In the genomic region with DNA sequence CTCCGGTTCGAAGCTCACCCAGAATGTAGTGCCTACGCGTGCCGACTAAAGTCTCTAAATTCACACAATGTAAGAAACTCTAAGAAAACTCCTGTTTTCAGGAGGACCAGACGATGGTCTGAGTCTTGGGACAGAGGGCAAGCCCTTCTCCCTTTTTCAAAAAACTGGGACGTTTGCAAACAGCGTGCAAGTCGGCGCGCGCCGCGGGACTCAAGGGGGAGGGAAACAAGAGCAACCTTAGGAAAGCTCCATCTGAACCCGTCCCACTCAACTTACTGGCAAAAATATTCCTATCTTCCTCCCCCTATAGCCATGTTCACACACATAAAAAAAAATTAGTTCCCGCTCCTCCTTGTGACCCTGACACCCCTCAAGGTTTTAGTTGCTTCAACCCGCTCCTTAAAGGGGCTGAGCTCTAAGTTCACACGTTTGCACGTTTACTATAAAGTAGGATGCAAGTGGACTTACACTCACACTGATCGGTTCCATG, we compare ENCODE assay signal across 8 mouse cellular contexts. TPM values are rescaled to one million over a fixed set of nuclear protein-coding genes. Genes with fewer than 3 reads are reported as not detected.
DNase-seq lines count a peak whose midpoint lies in the region; ATAC-seq and TF ChIP-seq lines count a peak whose summit lies in the region.

No protein-coding gene starts in this region.

- under 1% methylated on average over 20 of the region's 20 CpGs for WGBS in intestine, embryonic 15.5 days
- WGBS in midbrain, embryonic 10.5 days = under 1% methylated on average over 20 of the region's 20 CpGs

- H3K4me2 ChIP-seq in intestine, embryonic 15.5 days (replicated peaks) = peak overlapping the region; percentile 92

- peak; percentile 13 for ATAC-seq in intestine, embryonic 15.5 days

- intact Hi-C loops in gastrocnemius, adult 2 months (cut with DNase I) = loop anchor here (2.0 to 10.0 kb wide), 2 partner anchors 217 to 231 kb away; no protein-coding TSS in a partner anchor

- TF ChIP-seq CTCF in gastrocnemius, adult 2 months (IDR thresholded peaks at IDR 0.05) = no peak
- TF ChIP-seq CTCF in ES-Bruce4 (IDR thresholded peaks at IDR 0.05; ENCODE audit: low read depth, low read length) = no peak

- no peaks in the 10 kb centered on the region for H3K36me3 ChIP-seq in ES-Bruce4 (ENCODE audit: control insufficient read depth, insufficient read depth, low read length, poor library complexity, severe bottlenecking)
- no peaks in the 10 kb centered on the region for H3K36me3 ChIP-seq in erythroblast, embryonic 14.5 days (ENCODE audit: control insufficient read depth)
- no peaks in the 10 kb centered on the region for H3K36me3 ChIP-seq in intestine, embryonic 15.5 days
- H3K36me3 ChIP-seq in midbrain, embryonic 10.5 days = peaks cover 25% of the 10 kb centered on the region

- no peak for TF ChIP-seq POLR2A in ES-Bruce4 (IDR thresholded peaks at IDR 0.05; ENCODE audit: insufficient read depth, low read length)

- peaks cover 13% of the 10 kb centered on the region for H3K27me3 ChIP-seq in ES-Bruce4 (ENCODE audit: control insufficient read depth, insufficient read depth, low read length, poor library complexity, severe bottlenecking)
- H3K27me3 ChIP-seq in erythroblast, embryonic 14.5 days (ENCODE audit: control insufficient read depth) = peaks cover 67% of the 10 kb centered on the region
- peaks cover 4% of the 10 kb centered on the region; the same call in 1 of the 2 replicates for H3K27me3 ChIP-seq in intestine, embryonic 15.5 days (replicated peaks)
- H3K27me3 ChIP-seq in midbrain, embryonic 10.5 days (ENCODE audit: low read depth, poor library complexity, severe bottlenecking) = peaks cover 8% of the 10 kb centered on the region; the same call in 1 of the 2 replicates

- TF ChIP-seq EP300 in ES-Bruce4 (IDR thresholded peaks at IDR 0.05; ENCODE audit: insufficient read depth, low read depth, low read length) = no peak

- DNase-seq in gastrocnemius, adult 2 months = peak; percentile 31
- no peak for DNase-seq in gastrocnemius, adult 8-10 months (ENCODE audit: low spot score in 2 of 2)
- peak; percentile 64 for DNase-seq in midbrain, embryonic 10.5 days (ENCODE audit: low spot score)
- peak; percentile 63 to 64 for DNase-seq in thymus, postnatal 36 days
- DNase-seq in natural killer cell, adult 2 months (ENCODE audit: low spot score in 2 of 2) = no peak

- H3K27ac ChIP-seq in gastrocnemius, adult 2 months = peak overlapping the region; percentile 74
- no peak overlapping the region for H3K27ac ChIP-seq in ES-Bruce4 (ENCODE audit: insufficient read depth, low read length)
- no peak overlapping the region for H3K27ac ChIP-seq in intestine, embryonic 15.5 days
- peak overlapping the region; percentile 98 for H3K27ac ChIP-seq in midbrain, embryonic 10.5 days (replicated peaks)

- no peaks in the 10 kb centered on the region for H3K9me3 ChIP-seq in ES-Bruce4 (replicated peaks; ENCODE audit: control insufficient read depth, insufficient read depth, low read length, poor library complexity, severe bottlenecking)
- H3K9me3 ChIP-seq in erythroblast, embryonic 14.5 days (ENCODE audit: control insufficient read depth, low read length) = peaks cover 2% of the 10 kb centered on the region; the same call in 1 of the 2 replicates
- no peaks in the 10 kb centered on the region for H3K9me3 ChIP-seq in intestine, embryonic 15.5 days
- no peaks in the 10 kb centered on the region for H3K9me3 ChIP-seq in midbrain, embryonic 10.5 days (replicated peaks)

- H3K4me3 ChIP-seq in gastrocnemius, adult 2 months = peak overlapping the region; percentile 86
- peak overlapping the region; percentile 87 for H3K4me3 ChIP-seq in ES-Bruce4 (ENCODE audit: low read depth, low read length)
- H3K4me3 ChIP-seq in erythroblast, embryonic 14.5 days (replicated peaks) = peak overlapping the region; percentile 38
- H3K4me3 ChIP-seq in intestine, embryonic 15.5 days (replicated peaks) = peak overlapping the region; percentile 56
- peak overlapping the region; percentile 71 for H3K4me3 ChIP-seq in midbrain, embryonic 10.5 days

- peak overlapping the region; percentile 49 for H3K9ac ChIP-seq in ES-Bruce4 (ENCODE audit: low read depth, poor library complexity, severe bottlenecking)
- H3K9ac ChIP-seq in intestine, embryonic 15.5 days = peak overlapping the region; percentile 48

- H3K4me1 ChIP-seq in ES-Bruce4 (ENCODE audit: control insufficient read depth, insufficient read depth, low read length) = no peaks in the 10 kb centered on the region
- H3K4me1 ChIP-seq in erythroblast, embryonic 14.5 days (ENCODE audit: control insufficient read depth) = no peaks in the 10 kb centered on the region
- peaks cover 17% of the 10 kb centered on the region for H3K4me1 ChIP-seq in intestine, embryonic 15.5 days (replicated peaks)
- H3K4me1 ChIP-seq in midbrain, embryonic 10.5 days = peaks cover 78% of the 10 kb centered on the region

RNA-seq across cellular contexts. Expression of a gene that starts 0.3 kb away (rescaled TPM):
- total RNA-seq in gastrocnemius, adult 2 months (2021) = 1 to 10 TPM; 1.1 to 1.9 TPM
- total RNA-seq in gastrocnemius, adult 8-10 months (2022) = 1 to 10 TPM in 3 of 4 experiments, under 1 TPM in 1; 0.89 to 2.1 (median 1.7) TPM
- polyA plus RNA-seq in ES-Bruce4 (2011; ENCODE audit: insufficient read depth, insufficient read length, low read depth, missing spikeins) = 3.2 and 3.9 TPM in 2 replicates
- polyA plus RNA-seq in erythroblast, embryonic 14.5 days (2012) = not detected in 2 replicates
- polyA plus RNA-seq in intestine, embryonic 15.5 days (2015; fragmentation: Nextera tagmentation; extraction: Ambion mirVana) = 2.8 and 3.1 TPM in 2 replicates
- 18.6 and 20.2 TPM in 2 replicates for polyA plus RNA-seq in midbrain, embryonic 10.5 days (2016; fragmentation: Nextera tagmentation; extraction: Ambion mirVana)

Comparison
In these comparisons a context has a peak if more than half of its experiments do, and no peak if none do; other contexts are left out.
1. DNase-seq: peak in gastrocnemius, adult 2 months (single experiment), midbrain, embryonic 10.5 days (single experiment) and thymus, postnatal 36 days (2 of 2); none in gastrocnemius, adult 8-10 months (0 of 2) and natural killer cell, adult 2 months (0 of 2).
2. H3K27ac ChIP-seq: peak in gastrocnemius, adult 2 months (single experiment) and midbrain, embryonic 10.5 days (single experiment); none in ES-Bruce4 (single experiment) and intestine, embryonic 15.5 days (single experiment).
3. Peak in every context shown above with its lines, with median percentiles within 50 percentile points of each other: H3K4me3 ChIP-seq.